Mouse (Mus musculus) embryonic facial prominence, embryonic 10.5 days (tissue): ENCODE data around the gene Tpr. TPM values are rescaled to one million over a fixed set of nuclear protein-coding genes. Genes with fewer than 3 reads are reported as not detected.
A peak's percentile ranks its signal among the peaks of the same experiment; 100 is the strongest.

ENCODE experiments used
- DNase-seq: peaks from one replicate; pipeline ENCODE4 v3.0.0-alpha.2; 2017; ENCODE audit warnings: low spot score
- H3K27ac ChIP-seq: fragments of 300-500 bp; sonication (generic); replicated peaks from 2 replicates; pipeline ENCODE4 v1.5.1; 2016; ENCODE audit warnings: mild to moderate bottlenecking
- H3K27me3 ChIP-seq: fragments of 300-500 bp; sonication (generic); replicated peaks from 2 replicates; pipeline ENCODE4 v1.6.1; 2016; ENCODE audit warnings: low read depth, mild to moderate bottlenecking; ENCODE audit not compliant: poor library complexity, severe bottlenecking
- H3K36me3 ChIP-seq: fragments of 300-500 bp; sonication (generic); replicated peaks from 2 replicates; pipeline ENCODE4 v1.6.1; 2016; ENCODE audit warnings: mild to moderate bottlenecking, moderate library complexity
- H3K4me1 ChIP-seq: fragments of 300-500 bp; sonication (generic); 2 replicates; pipeline ENCODE4 v1.6.1; 2016
- H3K4me3 ChIP-seq: fragments of 300-500 bp; sonication (generic); 2 replicates; pipeline ENCODE4 v1.5.1; 2016; ENCODE audit warnings: mild to moderate bottlenecking, moderate library complexity
- H3K9me3 ChIP-seq: fragments of 300-500 bp; sonication (generic); 2 replicates; pipeline ENCODE4 v1.6.1; 2016; ENCODE audit warnings: mild to moderate bottlenecking
- WGBS: fragments of 180-500 bp; shearing (Covaris S2); methylation state at CpG from one replicate; pipeline ENCODE4 v1.1.7; 2016; 5-methylcytosine and 5-hydroxymethylcytosine counted together
- polyA plus RNA-seq: library from polyadenylated mRNA; unstranded; fragments of >200 nt; fragmentation: Nextera tagmentation; extraction: Ambion mirVana; gene quantifications from 2 replicates; pipeline ENCODE4 v1.2.1, GENCODE M21; 2016

Tpr gene
- polyA plus RNA-seq, 1 experiment from 2014 or later = 186 TPM

DNA sequence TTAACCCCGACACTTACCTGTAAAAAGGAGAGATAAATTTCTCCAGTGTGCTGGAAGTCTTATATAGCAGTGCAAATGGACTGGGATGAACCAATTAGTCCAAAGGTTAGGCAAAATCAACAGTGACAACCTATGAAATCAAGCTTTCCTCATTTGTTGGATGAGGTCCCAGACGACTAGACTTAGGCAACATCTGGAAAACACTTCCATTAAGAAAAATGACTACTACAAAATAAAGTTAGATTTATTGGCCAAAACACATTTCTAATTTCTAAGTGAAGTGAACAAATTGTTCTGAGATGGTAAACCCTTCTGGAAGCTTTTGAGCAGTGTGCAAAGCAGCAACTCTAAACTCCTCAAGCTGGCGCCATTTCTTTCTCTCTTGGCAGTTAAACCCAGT is 73.5 kb downstream of the Tpr start, which contains the start of gene Prg4:
TSS of gene Prg4 (minus strand) at position 34 of the 400 bp plus-strand sequence.
- Histone ChIP-seq H3K9me3 (no peaks in the 10 kb centered on the region), H3K4me3 (no peak within 1 kb of the TSS), H3K36me3 (no peaks in the 10 kb centered on the region), H3K4me1 (peaks cover 8% of the 10 kb centered on the region; the same call in 1 of the 2 replicates), H3K27ac (no peak within 1 kb of the TSS), H3K27me3 (no peaks in the 10 kb centered on the region)
- DNase-seq = no peak
- 83% methylated on average over 3 of the region's 3 CpGs for WGBS

- Histone ChIP-seq H3K4me1 (peaks cover 8% of the 10 kb centered on the region; the same call in 1 of the 2 replicates), H3K27ac (no peak overlapping the region), H3K9me3 (no peaks in the 10 kb centered on the region; the same call in 1 of the 2 replicates), H3K36me3 (no peaks in the 10 kb centered on the region), H3K27me3 (no peaks in the 10 kb centered on the region), H3K4me3 (no peak overlapping the region)
- DNase-seq = no peak
- 89% methylated on average over 3 of the region's 3 CpGs for WGBS
Measured at GRCm38 (mm10) chr1:150469992-150470391, 77.4 kb downstream of the Tpr start.

DNA sequence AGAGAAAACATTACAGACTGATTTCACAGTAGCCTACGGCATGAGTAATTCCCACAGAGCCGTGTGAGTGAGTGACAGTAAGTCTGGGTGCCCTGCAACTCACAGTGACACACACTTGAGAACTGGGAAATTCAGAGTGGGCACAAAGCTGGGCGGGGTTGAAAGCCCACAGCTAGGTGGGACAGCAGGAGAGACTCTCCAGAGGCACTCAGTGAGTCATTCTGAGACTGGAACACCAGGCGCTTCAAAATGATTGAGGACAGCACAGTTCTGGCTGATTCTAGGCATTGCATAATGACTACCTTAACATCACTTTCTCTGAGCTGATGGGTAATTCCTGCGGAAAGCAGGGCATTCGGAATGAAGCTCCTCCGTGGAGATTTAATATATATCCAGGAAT is 79.9 kb downstream of the Tpr start:
- Histone ChIP-seq H3K27me3 (no peaks in the 10 kb centered on the region), H3K4me3 (no peak overlapping the region), H3K36me3 (no peaks in the 10 kb centered on the region), H3K4me1 (peaks cover 8% of the 10 kb centered on the region; the same call in 1 of the 2 replicates), H3K9me3 (no peaks in the 10 kb centered on the region; the same call in 1 of the 2 replicates), H3K27ac (no peak overlapping the region)
- no peak for DNase-seq
- 90% methylated on average over 7 of the region's 7 CpGs for WGBS

- Histone ChIP-seq H3K4me3 (no peak overlapping the region), H3K27me3 (no peaks in the 10 kb centered on the region), H3K27ac (peak overlapping the region; percentile 74), H3K4me1 (peaks cover 13% of the 10 kb centered on the region), H3K36me3 (no peaks in the 10 kb centered on the region), H3K9me3 (no peaks in the 10 kb centered on the region)
- peak; percentile 60 for DNase-seq
- 34% methylated on average over 5 of the region's 5 CpGs for WGBS
Measured at GRCm38 (mm10) chr1:150480674-150481073, 88.0 kb downstream of the Tpr start.

DNA sequence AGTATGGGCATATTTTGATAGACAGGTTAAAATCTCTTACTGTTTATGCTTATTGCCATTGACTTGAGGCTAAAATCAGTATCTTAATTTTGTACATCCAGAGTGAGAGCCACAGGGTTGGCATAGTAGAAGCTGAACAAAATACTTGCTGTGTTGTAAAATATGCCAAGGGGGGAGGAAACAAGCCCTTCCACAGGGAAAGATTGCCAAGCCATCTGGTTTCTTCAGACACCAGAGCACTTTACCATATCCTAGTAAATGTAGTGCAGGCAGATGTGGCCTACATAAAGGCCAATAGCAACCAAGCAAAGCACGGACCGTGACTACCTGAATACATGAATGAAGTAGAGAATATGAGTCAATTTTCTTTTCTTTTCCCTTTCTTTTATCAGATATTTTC is 96.5 kb downstream of the Tpr start:
- Histone ChIP-seq H3K36me3 (no peaks in the 10 kb centered on the region), H3K4me3 (no peak overlapping the region), H3K4me1 (peaks cover 8% of the 10 kb centered on the region), H3K27me3 (no peaks in the 10 kb centered on the region), H3K9me3 (no peaks in the 10 kb centered on the region), H3K27ac (no peak overlapping the region)
- DNase-seq = no peak
- WGBS = 94% methylated on average over 2 of the region's 2 CpGs

- Histone ChIP-seq H3K4me3 (no peak overlapping the region), H3K4me1 (no peaks in the 10 kb centered on the region), H3K36me3 (no peaks in the 10 kb centered on the region), H3K9me3 (peaks cover 9% of the 10 kb centered on the region; the same call in 1 of the 2 replicates), H3K27me3 (no peaks in the 10 kb centered on the region), H3K27ac (no peak overlapping the region)
- no peak for DNase-seq
- WGBS = 79% methylated on average over 6 of the region's 6 CpGs
Measured at GRCm38 (mm10) chr1:150496626-150497302, 104.1 kb downstream of the Tpr start.

- Histone ChIP-seq H3K27ac (no peak overlapping the region), H3K4me1 (no peaks in the 10 kb centered on the region), H3K4me3 (no peak overlapping the region), H3K27me3 (no peaks in the 10 kb centered on the region), H3K36me3 (no peaks in the 10 kb centered on the region), H3K9me3 (peaks cover 9% of the 10 kb centered on the region; the same call in 1 of the 2 replicates)
- WGBS = 68% methylated on average over 2 of the region's 2 CpGs
- DNase-seq = no peak
Measured at GRCm38 (mm10) chr1:150497690-150498089, 105.1 kb downstream of the Tpr start.

DNA sequence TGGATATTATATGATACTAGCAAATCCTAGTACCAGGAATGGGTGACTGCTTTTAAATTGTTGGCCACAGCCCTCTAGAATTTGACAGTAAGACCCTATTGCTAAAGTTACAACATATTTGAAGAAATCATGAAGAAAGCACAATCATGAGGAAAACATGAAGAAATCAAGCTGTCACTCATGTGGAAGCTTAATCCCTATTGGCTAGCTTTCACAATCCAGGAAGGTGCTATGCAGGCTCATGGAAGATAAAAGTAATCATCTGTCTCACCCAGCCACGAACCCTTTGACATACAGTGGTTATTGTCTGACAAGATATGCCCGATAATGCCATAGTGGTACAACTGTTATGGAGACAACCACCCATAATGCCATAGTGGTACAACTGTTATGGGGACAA is 105.5 kb downstream of the Tpr start:
- Histone ChIP-seq H3K36me3 (no peaks in the 10 kb centered on the region), H3K4me1 (no peaks in the 10 kb centered on the region), H3K27me3 (no peaks in the 10 kb centered on the region), H3K9me3 (peaks cover 9% of the 10 kb centered on the region; the same call in 1 of the 2 replicates), H3K27ac (no peak overlapping the region), H3K4me3 (no peak overlapping the region)
- 90% methylated on average over 2 of the region's 2 CpGs for WGBS
- no peak for DNase-seq

Other genes with a start within 250 kb of the Tpr start
- not detected in 2 replicates for gene Pdc, start 73.4 kb upstream of the Tpr start, polyA plus RNA-seq
- gene Odr4, start 242 bp downstream of the Tpr start, polyA plus RNA-seq = 25.1 and 31.5 TPM in 2 replicates
- 0.28 and 0.50 TPM in 2 replicates for gene Prg4, start 73.3 kb downstream of the Tpr start, polyA plus RNA-seq